Mouse (Mus musculus): ENCODE results near the gene Ccp110. TPM values are rescaled to one million over a fixed set of nuclear protein-coding genes. Genes with fewer than 3 reads are reported as not detected.

Ccp110 gene
- polyA plus RNA-seq, 1 experiment: 49.5 TPM

- no peak for DNase-seq (ENCODE audit: low read depth)
- TF ChIP-seq CTCF (IDR thresholded peaks at IDR 0.05; ENCODE audit: borderline replicate concordance, extremely low read depth, insufficient read depth, insufficient read length): no peak
- TF ChIP-seq POLR2A (IDR thresholded peaks at IDR 0.05; ENCODE audit: borderline replicate concordance, extremely low read depth, insufficient read depth, insufficient read length, poor library complexity, severe bottlenecking): no peak
Measured at GRCm38 (mm10) chr7:118751625-118752024, 39.3 kb downstream of the Ccp110 start.

DNA sequence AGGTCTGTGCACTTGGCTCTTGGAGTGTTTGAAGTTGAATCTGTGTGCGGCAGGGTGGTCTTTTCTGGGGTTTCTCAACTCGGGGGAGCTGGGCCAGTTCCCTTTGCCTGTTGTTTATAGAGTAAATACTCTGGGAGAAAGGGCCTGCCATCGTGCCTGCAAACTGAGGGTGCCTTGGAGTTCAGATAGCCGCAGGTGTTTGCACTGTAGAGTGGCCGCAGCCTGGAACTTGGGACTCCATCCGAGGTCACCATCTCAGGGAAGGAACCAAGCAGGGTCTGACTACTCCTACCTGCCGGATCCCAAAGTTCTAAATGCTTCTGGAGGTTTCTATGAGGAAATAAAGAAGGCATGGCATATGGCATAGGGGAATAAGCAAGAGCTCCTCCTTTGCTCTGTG is 43.4 kb downstream of the Ccp110 start:
- TF ChIP-seq POLR2A (IDR thresholded peaks at IDR 0.05; ENCODE audit: borderline replicate concordance, extremely low read depth, insufficient read depth, insufficient read length, poor library complexity, severe bottlenecking) (no peak), CTCF (IDR thresholded peaks at IDR 0.05; ENCODE audit: borderline replicate concordance, extremely low read depth, insufficient read depth, insufficient read length) (no peak)
- no peak for DNase-seq (ENCODE audit: low read depth)

GRCm38 (mm10) chr7:118756490-118757265 is 44.3 kb downstream of the Ccp110 start:
- TF ChIP-seq CTCF (IDR thresholded peaks at IDR 0.05; ENCODE audit: borderline replicate concordance, extremely low read depth, insufficient read depth, insufficient read length) (no peak), POLR2A (IDR thresholded peaks at IDR 0.05; ENCODE audit: borderline replicate concordance, extremely low read depth, insufficient read depth, insufficient read length, poor library complexity, severe bottlenecking) (no peak)
- DNase-seq (ENCODE audit: low read depth): no peak

DNA sequence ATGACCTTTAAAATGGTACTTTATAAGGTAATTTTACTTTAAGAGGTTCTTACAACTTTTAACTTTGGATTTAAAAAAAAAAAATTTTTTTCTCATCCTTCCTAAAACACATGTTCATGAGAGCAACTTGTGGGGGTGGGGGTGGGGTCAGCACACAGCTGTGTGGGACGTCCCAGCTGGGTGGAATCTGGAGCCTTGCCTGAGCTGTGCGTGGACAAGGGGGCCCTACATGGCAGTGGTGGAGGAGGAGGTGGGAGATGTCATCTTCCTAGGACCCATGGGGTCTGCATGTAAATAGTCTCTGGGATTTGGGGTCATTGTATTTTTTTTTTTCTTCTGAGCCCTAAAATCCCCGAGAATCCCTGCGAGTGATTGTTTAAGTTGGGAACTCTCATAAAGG is 46.0 kb downstream of the Ccp110 start:
- TF ChIP-seq POLR2A (IDR thresholded peaks at IDR 0.05; ENCODE audit: borderline replicate concordance, extremely low read depth, insufficient read depth, insufficient read length, poor library complexity, severe bottlenecking) (no peak), CTCF (IDR thresholded peaks at IDR 0.05; ENCODE audit: borderline replicate concordance, extremely low read depth, insufficient read depth, insufficient read length) (no peak)

GRCm38 (mm10) chr7:118759372-118759771 is 47.0 kb downstream of the Ccp110 start:
- no peak for DNase-seq (ENCODE audit: low read depth)

More for the DNA sequence above, 46.0 kb downstream of the Ccp110 start:
- DNase-seq (ENCODE audit: low read depth): no peak

DNA sequence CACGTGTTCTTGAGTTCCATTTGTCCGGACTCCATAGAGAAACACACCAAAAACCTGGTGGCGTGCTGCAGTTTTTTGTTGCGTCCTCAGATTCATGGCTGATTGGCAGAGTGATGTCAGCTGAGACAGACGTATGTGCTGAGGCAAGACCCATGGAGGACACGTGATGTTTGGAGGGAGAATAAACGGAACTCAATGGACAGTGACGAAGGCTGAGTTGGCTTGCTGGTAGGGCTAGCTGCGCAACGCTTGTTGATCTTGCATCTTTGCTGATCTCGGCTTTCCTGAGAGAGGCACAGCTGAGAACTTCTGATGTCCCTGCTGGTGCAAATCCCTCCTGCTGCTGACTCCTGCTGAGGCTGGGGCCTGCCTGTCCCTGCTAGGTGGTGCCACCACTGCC is 51.6 kb downstream of the Ccp110 start:
- no peak for TF ChIP-seq CTCF (IDR thresholded peaks at IDR 0.05; ENCODE audit: borderline replicate concordance, extremely low read depth, insufficient read depth, insufficient read length)
- no peak for TF ChIP-seq POLR2A (IDR thresholded peaks at IDR 0.05; ENCODE audit: borderline replicate concordance, extremely low read depth, insufficient read depth, insufficient read length, poor library complexity, severe bottlenecking)
- DNase-seq (ENCODE audit: low read depth): no peak

More at GRCm38 (mm10) chr7:118759372-118759771, 47.0 kb downstream of the Ccp110 start:
- no peak for TF ChIP-seq CTCF (IDR thresholded peaks at IDR 0.05; ENCODE audit: borderline replicate concordance, extremely low read depth, insufficient read depth, insufficient read length)
- no peak for TF ChIP-seq POLR2A (IDR thresholded peaks at IDR 0.05; ENCODE audit: borderline replicate concordance, extremely low read depth, insufficient read depth, insufficient read length, poor library complexity, severe bottlenecking)

DNA sequence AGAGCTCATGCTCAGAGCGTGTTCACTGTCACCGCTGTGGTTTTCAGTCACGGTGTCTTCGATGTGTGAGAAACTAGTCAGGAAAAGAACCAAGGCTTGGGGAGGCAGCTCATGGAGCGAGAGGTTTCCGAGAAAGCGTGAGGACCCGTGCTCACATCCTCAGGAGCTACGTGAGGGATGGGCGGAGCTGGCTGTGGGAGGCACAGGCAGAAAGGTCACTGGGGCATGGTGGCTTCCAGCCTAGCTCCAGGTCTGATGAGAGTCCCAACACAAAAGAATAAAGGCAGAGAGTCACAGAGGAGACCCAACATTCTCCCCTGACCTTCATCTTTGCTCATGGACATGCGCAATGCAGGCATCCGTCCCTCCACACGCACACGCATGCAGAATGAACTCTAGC is 52.4 kb downstream of the Ccp110 start:
- DNase-seq (ENCODE audit: low read depth): no peak
- TF ChIP-seq POLR2A (IDR thresholded peaks at IDR 0.05; ENCODE audit: borderline replicate concordance, extremely low read depth, insufficient read depth, insufficient read length, poor library complexity, severe bottlenecking): no peak
- no peak for TF ChIP-seq CTCF (IDR thresholded peaks at IDR 0.05; ENCODE audit: borderline replicate concordance, extremely low read depth, insufficient read depth, insufficient read length)

- no peak for DNase-seq (ENCODE audit: low read depth)
- TF ChIP-seq POLR2A (IDR thresholded peaks at IDR 0.05; ENCODE audit: borderline replicate concordance, extremely low read depth, insufficient read depth, insufficient read length, poor library complexity, severe bottlenecking) (no peak), CTCF (IDR thresholded peaks at IDR 0.05; ENCODE audit: borderline replicate concordance, extremely low read depth, insufficient read depth, insufficient read length) (no peak)
Measured at GRCm38 (mm10) chr7:118765604-118766003, 53.3 kb downstream of the Ccp110 start.

- TF ChIP-seq POLR2A (IDR thresholded peaks at IDR 0.05; ENCODE audit: borderline replicate concordance, extremely low read depth, insufficient read depth, insufficient read length, poor library complexity, severe bottlenecking) (no peak), CTCF (IDR thresholded peaks at IDR 0.05; ENCODE audit: borderline replicate concordance, extremely low read depth, insufficient read depth, insufficient read length) (peak; percentile 81; the same call in 1 of the 2 replicates)
- DNase-seq (ENCODE audit: low read depth): peak; percentile 94
Measured at GRCm38 (mm10) chr7:118766119-118766833, 53.9 kb downstream of the Ccp110 start.

DNA sequence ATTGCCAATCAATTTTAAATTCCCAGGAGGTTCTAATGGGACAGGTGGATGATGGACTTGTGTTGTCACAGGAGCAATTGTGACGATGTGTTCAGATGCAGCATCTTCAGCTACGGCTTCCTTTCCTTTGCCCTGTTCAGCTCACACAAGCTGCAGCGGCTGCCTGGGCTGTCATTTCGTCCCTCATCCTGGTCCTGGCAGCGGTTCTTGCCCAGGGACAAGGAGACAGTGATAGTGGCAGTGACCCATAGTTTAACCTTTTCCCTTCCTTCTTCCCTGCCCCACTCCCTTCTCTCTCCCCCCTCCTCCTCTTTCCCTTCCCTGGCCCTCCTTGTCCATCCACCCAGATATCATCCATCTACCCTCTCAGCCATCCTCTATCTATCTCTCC is 54.5 kb downstream of the Ccp110 start:
- no peak for TF ChIP-seq CTCF (IDR thresholded peaks at IDR 0.05; ENCODE audit: borderline replicate concordance, extremely low read depth, insufficient read depth, insufficient read length)
- TF ChIP-seq POLR2A (IDR thresholded peaks at IDR 0.05; ENCODE audit: borderline replicate concordance, extremely low read depth, insufficient read depth, insufficient read length, poor library complexity, severe bottlenecking): no peak
- no peak for DNase-seq (ENCODE audit: low read depth)

GRCm38 (mm10) chr7:118769208-118769607 is 56.9 kb downstream of the Ccp110 start:
- DNase-seq (ENCODE audit: low read depth): no peak
- TF ChIP-seq CTCF (IDR thresholded peaks at IDR 0.05; ENCODE audit: borderline replicate concordance, extremely low read depth, insufficient read depth, insufficient read length): no peak
- no peak for TF ChIP-seq POLR2A (IDR thresholded peaks at IDR 0.05; ENCODE audit: borderline replicate concordance, extremely low read depth, insufficient read depth, insufficient read length, poor library complexity, severe bottlenecking)
